Mouse (Mus musculus): Measurements from ENCODE around the gene Oxsr1. TPM values are rescaled to one million over a fixed set of nuclear protein-coding genes. Genes with fewer than 3 reads are reported as not detected.
"Not testable (repeated sequence)": the region's sequence is repeated elsewhere in the genome, so short reads cannot be mapped to it uniquely, and the experiment has no call there.

The Oxsr1 gene
- 10 to 100 TPM; 34.6 to 35.2 TPM for total RNA-seq (2021)
- long read RNA-seq, experiment 1, full-length matches to known transcripts = 12 of 35 reads
- long read RNA-seq, experiment 1, partial matches to known transcripts = 11 of 35 reads
- long read RNA-seq, experiment 1, other reads (novel, unspliced or antisense) = 12 of 35 reads
- long read RNA-seq, experiment 2, full-length matches to known transcripts = 18 of 24 reads
- long read RNA-seq, experiment 2, partial matches to known transcripts = 3 of 24 reads
- long read RNA-seq, experiment 2, other reads (novel, unspliced or antisense) = 3 of 24 reads

DNA sequence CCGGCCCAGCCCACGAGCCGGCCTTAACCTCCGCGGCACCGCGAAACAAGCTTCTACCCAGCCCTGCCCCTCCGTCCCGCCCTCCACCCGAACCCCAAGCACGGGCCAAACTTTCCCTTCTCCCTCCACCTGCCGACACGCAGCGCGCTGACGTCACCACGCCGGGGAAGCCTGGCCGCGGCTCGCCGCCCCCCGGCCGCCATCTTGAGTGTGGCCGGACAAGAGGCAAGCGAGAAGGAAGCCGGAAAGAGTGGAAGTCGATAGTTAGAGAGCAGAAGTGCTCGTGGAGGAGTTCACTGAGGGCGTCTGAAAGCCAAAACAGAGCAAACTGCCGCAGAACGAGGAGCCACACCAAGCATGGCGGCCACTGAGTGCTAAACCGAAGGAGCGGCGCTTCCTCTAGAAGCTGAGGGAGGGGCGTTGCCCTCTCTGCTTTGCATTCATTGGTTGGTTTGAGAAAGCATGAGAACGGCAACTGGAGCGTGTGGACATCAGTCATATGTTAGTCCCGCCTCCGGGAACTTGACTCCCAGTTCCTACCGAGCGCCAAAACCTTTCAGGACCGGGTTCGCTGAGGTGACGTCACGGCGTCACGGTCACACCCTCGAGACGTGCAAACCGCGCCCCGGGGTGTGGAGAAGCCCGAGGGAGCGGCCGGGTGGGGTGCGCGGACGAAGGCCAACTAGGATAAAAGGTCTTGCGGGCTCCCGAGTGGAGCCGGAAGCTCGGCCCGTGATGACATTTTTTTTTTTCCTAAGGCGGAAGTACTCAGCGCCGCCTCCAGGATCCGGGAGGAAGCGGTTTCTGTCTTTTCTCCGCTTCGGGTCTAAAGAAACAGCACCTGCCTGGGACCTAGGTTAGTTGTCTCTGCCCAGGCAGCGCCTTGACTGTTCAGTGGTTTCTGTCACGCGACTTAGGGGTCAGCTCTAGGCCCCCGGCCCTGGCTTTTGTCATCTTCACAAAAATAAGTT is at the start of gene Oxsr1:
Gene Oxsr1 (minus strand): TSS at position 139 of the 971 bp plus-strand sequence.
- peak; percentile 99 for DNase-seq

GRCm38 (mm10) chr9:119371251-119371650 is 49.0 kb upstream of the Oxsr1 start:
- no peak for DNase-seq

DNA sequence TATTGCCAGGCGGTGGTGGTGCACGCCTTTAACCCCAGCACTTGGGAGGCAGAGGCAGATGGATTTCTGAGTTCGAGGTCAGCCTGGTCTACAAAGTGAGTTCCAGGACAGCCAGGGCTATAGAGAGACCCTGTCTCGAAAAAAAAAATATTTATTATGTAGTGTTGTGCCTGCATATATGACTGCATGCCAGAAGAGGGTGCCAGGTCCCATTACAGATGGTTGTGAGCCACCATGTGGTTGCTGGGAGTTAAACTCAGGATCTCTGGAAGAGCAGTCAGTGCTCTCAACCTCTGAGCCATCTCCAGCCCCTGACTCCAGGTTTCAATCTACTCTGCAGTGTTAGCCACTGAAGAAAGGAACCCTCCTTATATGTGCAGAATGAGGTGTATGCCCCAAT is 48.5 kb upstream of the Oxsr1 start:
- DNase-seq = not testable (repeated sequence)

GRCm38 (mm10) chr9:119368367-119368766 is 46.1 kb upstream of the Oxsr1 start:
- DNase-seq = no peak

DNA sequence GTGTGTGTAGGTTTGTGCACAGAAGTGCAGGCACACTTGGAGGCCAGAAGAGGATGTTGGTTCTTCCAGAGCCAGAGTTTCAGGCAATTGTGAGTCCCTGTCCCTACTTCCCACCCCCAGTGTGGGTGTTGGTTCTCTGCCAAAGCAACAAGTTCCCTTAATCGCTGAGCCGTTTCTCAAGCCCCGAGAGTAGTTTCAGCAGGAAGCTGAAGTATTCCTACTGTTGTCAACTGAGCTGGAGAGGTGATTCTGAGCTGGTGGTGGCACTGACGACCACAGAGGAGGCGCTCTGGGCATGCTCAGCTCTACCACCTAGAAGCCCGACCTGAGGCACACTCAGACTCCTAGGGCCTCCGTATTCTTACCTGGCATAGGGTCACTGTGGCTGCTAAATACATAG is 43.1 kb upstream of the Oxsr1 start, which contains the start of gene Slc22a14:
Gene Slc22a14 (minus strand): TSS at position 270 of the 400 bp plus-strand sequence.
- no peak for DNase-seq

DNA sequence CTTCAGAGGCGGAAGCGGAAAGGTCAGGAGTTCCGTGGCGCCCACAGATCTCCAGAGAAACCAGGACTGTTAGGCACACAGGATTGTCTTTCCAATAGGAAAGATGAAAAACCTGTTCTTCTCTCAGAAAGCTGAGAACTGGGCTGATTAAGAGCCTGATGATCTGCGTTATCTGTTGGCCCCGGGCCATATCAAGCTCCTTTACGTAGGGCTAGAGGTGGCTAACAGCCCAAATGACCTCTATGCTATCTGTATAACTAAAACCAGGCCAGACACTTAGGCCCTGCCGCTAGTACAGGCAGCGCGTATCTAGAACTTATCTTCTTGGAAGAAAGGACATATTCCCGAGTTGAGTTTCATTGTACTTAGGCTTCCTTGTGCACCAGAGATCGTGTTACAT is 41.0 kb upstream of the Oxsr1 start:
- DNase-seq = no peak

- no peak for DNase-seq
These were observed 39.2 kb upstream of the Oxsr1 start for GRCm38 (mm10) chr9:119361416-119361815.

GRCm38 (mm10) chr9:119358058-119358429 is 35.8 kb upstream of the Oxsr1 start:
- DNase-seq = no peak

DNA sequence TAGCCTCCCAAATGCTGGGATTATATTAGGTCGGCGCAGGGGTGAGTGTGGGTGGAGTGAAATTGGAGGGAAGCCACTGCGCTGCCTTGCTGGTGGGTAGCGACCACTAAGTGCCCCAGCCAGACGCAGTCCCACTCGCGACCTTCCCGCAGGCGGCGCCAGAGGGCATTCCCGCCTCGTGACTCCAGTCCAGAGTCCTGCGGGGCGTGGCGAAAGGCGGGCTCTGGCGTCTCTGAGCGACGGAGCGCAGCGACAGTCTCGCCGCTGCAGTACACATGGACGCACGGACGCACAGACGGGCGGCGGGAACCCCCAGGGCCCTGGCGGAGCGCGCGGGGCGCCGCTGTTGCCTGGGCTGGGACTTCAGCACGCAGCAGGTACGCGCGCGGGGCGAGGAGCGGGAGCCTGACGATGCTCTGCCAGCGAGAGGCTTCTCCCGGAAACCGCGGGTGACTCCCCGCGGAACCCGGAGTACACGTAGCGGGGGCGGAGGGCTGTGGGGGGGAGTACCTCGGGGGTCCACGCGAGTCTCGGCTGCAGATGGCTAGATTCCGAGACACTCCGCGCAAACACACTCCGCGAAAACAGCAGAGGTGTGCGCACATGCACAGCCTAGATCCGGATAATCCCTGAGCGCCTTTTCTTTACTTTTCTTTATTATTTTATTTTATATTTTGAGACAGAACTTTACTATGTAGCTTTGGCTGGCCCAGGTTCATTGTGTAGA is 35.3 kb upstream of the Oxsr1 start, which contains the start of gene Xylb:
Gene Xylb (plus strand): TSS at position 51 of the 727 bp plus-strand sequence.
- DNase-seq = peak; percentile 96

DNA sequence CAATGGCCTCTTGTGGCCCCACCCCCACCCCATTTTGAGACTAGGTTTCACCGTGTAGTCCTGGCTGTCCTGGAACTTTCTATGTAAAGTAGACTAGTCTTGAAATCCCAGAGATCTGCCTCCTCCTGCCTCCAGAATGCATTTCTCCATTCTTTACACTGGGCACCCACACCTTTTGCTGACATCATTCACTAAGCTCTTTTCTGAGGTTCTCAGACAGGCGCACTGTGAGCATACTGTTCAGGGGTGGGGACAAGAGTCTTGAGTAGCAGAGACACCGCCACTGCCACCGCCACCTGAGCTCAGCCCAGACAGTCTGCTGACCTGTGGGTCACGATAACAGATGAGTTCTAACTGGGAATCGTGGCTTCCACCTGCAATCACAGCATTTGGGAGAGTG is 33.7 kb upstream of the Oxsr1 start:
- no peak for DNase-seq

- no peak for DNase-seq
These were observed 31.7 kb upstream of the Oxsr1 start for GRCm38 (mm10) chr9:119353926-119354325.

DNA sequence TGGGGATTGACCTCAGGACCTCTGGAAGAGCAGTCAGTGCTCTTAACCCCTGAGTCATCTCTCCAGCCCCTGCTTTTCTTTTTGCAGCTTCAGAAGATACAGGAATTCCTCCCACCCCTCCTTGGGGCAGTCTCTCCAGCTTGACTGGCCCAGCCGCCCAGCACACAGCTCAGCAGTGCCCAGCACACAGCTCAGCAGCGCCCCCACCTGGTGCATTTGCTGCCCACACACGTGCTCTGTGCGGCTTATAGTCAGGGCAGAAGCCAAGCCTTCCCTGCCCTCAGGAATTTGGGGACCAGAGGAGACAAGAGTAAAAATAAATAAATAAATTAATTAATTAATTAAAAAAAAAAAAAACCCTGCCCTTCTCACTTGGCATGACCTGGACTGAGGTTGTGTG is 29.8 kb upstream of the Oxsr1 start:
- peak; percentile 92 for DNase-seq

DNA sequence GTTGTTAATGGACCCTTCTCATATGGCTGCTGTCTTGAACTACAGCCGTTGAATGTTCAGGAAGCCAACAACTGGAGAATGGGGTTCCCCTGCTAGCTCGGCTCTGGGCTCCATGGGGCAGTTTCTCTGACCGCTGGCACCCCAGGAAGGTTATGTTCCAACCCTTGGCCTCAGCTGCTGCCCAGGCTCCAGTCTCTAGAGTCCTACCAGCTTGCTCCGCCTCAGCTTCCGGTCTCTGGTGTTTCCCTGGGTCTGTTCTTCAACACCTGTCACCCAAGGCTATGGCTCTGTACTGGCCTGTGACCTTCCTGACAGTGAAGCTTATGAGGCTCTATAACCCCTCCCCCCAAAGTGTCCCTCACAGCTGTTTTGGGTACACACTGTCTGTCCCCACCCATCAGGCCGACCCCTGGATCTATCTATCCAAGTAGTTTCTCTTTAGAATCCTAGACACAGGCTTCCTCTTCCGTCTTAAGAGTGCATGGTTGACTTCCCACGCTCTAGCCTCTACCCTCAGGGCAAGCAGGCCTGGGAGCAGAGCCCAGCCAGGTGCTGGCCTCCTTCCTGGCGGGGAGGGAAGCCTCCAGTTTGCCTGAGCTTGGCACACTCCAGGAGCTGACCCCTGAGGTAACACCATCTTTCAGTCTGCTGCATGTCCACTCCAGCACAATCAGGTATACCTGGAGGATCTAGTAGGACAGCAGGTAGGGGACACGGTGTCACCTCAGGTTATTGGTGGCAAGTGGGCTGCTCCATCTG is 28.9 kb upstream of the Oxsr1 start:
- DNase-seq = peak; percentile 39

- no peak for DNase-seq
These were observed 28.3 kb upstream of the Oxsr1 start for GRCm38 (mm10) chr9:119350531-119350930.

DNA sequence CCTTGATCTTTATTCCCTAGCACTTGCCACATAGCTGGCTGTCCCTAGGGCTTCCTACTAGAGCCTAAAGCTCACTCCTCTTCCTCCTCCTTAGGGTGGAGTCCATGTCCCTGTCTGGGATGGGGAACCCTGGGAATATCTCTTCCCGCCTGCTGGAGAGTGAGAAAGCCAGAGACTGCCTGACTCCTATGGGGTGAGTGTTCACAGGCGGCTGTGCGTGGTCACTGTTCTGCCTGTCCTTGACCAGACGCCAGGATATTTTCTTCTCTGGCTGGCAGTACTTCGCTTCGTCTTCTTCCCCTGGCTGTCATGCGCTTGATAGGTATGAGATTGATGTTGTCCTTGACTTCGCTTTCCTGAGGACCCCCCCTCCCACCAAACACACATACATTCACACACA is 24.1 kb upstream of the Oxsr1 start:
- peak; percentile 60 for DNase-seq

GRCm38 (mm10) chr9:119342728-119343127 is 20.5 kb upstream of the Oxsr1 start:
- DNase-seq = no peak

GRCm38 (mm10) chr9:119340909-119341816 is 18.9 kb upstream of the Oxsr1 start, which contains the start of gene Myd88:
Gene Myd88 (minus strand): TSS chr9:119341411.
- peak; percentile 95 for DNase-seq

GRCm38 (mm10) chr9:119340212-119340580 is 18.0 kb upstream of the Oxsr1 start:
- no peak for DNase-seq

- DNase-seq = peak; percentile 81
These were observed 17.5 kb upstream of the Oxsr1 start, which contains the start of gene Acaa1a for GRCm38 (mm10) chr9:119339558-119340211. Gene Acaa1a (plus strand): TSS chr9:119339676.

DNA sequence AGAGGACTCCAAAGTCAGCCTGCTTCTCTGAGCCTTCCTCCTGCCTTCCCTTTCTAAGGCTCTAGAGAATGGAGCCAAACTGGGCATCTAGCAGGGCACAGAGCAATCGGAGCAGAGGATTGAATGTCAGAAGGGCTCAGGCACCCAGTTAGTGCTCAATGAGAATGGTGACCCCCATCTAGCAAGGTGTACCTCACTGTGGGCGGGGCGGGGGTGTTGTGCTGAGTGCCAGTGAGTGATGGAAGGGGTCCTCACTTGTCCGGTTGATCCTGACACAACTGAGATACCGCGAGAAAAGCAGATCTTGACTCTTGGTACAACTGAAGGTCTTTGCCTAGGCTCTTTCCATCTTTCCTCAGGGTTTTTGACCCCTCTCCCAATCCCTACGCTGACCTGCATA is 16.9 kb upstream of the Oxsr1 start:
- no peak for DNase-seq

Data from adrenal gland, postnatal 10 days (tissue).